Mouse (Mus musculus): ENCODE measurements around the gene Mrpl48. TPM values are rescaled to one million over a fixed set of nuclear protein-coding genes. Genes with fewer than 3 reads are reported as not detected.

Mrpl48 gene
- total RNA-seq, 4 experiments from 2014 or later = 53.5 to 64.5 (median 58.5) TPM

- DNase-seq (ENCODE audit: low spot score in 2 of 2) = no peak
These were observed 111.3 kb downstream of the Mrpl48 start for GRCm38 (mm10) chr7:100496791-100497190.

GRCm38 (mm10) chr7:100496371-100496770 lies 111.7 kb downstream of the Mrpl48 start:
- DNase-seq (ENCODE audit: low spot score in 2 of 2) = no peak

Other genes with a start within 250 kb of the Mrpl48 start
- 1 to 10 TPM; 5.2 to 5.8 (median 5.5) TPM for gene C2cd3, start 236.1 kb downstream of the Mrpl48 start, total RNA-seq (2022)
- 10 to 100 TPM; 20.4 to 30.2 (median 24.2) TPM for gene Ppme1, start 236.0 kb downstream of the Mrpl48 start, total RNA-seq (2022)
- 100 to 1,000 TPM in 2 of 4 experiments, 10 to 100 TPM in 2; 88.7 to 109 (median 102) TPM for gene Ucp3, start 135.3 kb downstream of the Mrpl48 start, total RNA-seq (2022)
- 10 to 100 TPM in 2 of 4 experiments, 1 to 10 TPM in 2; 6.3 to 15.0 (median 12.0) TPM for gene Ucp2, start 115.0 kb downstream of the Mrpl48 start, total RNA-seq (2022)
- under 1 TPM in 1 of 4 experiments, not detected in 3; 0.13 TPM for gene Dnajb13, start 93.3 kb downstream of the Mrpl48 start, total RNA-seq (2022)
- gene Coa4, start 71.2 kb downstream of the Mrpl48 start, total RNA-seq (2022) = 10 to 100 TPM in 2 of 4 experiments, 1 to 10 TPM in 2; 8.3 to 10.7 (median 9.7) TPM
- 10 to 100 TPM; 64.9 to 73.3 (median 68.4) TPM for gene Rab6a, start 891 bp downstream of the Mrpl48 start, total RNA-seq (2022)
- gene Plekhb1, start 54.1 kb upstream of the Mrpl48 start, total RNA-seq (2022) = 100 to 1,000 TPM in 2 of 4 experiments, 10 to 100 TPM in 2; 85.9 to 102 (median 98.0) TPM
- 10 to 100 TPM; 39.0 to 44.3 (median 40.7) TPM for gene Fam168a, start 98.3 kb upstream of the Mrpl48 start, total RNA-seq (2022)